Mouse (Mus musculus) ovary, postnatal 36 days (tissue): ENCODE results near the gene Gm3183.
"Not testable (repeated sequence)": the region's sequence is repeated elsewhere in the genome, so short reads cannot be mapped to it uniquely, and the experiment has no call there.

Source experiments
- DNase-seq: peaks from one replicate; pipeline ENCODE4 v3.0.0; 2022; ENCODE audit warnings: low spot score, mixed read lengths

The Gm3183 gene

GRCm38 (mm10) chr5:94865136-94865535 lies at the start of gene Gm3183:
Gene Gm3183, plus strand, starts transcription at chr5:94865436.
- DNase-seq: not testable (repeated sequence)
